Comparison of ENCODE assay signal across 8 mouse cellular contexts in the genomic region with DNA sequence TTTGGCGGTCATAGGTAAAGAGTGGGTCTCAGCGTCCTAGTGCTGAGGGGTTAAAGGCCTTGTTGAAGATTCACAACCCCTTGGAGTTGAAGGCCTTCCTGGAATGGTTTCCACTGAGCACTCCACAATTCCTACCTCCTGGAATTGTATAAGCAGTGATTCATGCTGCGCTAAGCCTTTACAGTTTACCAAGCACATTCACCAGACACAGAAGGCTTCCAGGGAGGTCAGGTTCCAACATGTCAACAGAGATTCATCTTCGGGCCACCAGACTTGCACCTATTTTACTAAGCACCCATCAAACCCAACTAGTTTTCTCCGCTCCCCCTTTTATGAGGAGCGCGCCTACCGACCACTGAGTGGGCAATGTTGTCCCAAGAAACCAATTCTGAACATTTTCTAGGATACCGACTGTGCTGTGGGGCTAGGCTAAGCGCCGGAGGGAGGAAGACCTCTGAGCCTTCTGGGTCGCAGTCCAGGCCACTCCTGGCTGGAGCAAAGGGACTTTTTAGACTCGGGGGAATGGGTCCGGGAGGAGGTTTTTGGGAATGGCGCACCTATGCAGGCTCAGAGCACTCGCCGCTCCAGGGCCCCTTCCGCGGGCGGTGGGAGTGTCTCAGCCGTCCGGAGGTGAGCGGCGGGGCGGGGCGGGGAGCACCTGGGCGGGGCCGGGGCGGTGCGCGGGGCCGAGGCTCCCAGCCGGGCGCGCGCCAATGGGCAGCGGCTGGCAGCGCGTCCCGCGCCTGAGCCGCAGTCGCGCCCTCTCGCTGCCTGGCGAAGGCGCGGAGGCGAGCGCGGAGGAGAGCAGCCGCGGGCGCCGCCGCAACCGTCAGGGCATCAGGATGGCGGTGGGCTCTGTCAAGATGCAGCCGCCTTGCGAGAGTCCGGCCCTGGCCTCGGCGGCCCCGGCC. TPM values are rescaled to one million over a fixed set of nuclear protein-coding genes. Genes with fewer than 3 reads are reported as not detected.
DNase-seq lines count a peak whose midpoint lies in the region; ATAC-seq and TF ChIP-seq lines count a peak whose summit lies in the region.

No protein-coding gene starts in this region.

- H3K27me3 ChIP-seq in heart, embryonic 16.5 days (ENCODE audit: control insufficient read depth, insufficient read depth, low read length): peaks cover 2% of the 10 kb centered on the region; the same call in 1 of the 2 replicates
- H3K27me3 ChIP-seq in lung, postnatal 0 days (replicated peaks; ENCODE audit: insufficient read depth, low read length): no peaks in the 10 kb centered on the region

- H3K36me3 ChIP-seq in heart, embryonic 16.5 days (ENCODE audit: control insufficient read depth, insufficient read depth): no peaks in the 10 kb centered on the region
- no peaks in the 10 kb centered on the region for H3K36me3 ChIP-seq in lung, postnatal 0 days (ENCODE audit: insufficient read depth, low read length)

- peak overlapping the region; percentile 79 for H3K9ac ChIP-seq in heart, embryonic 16.5 days (ENCODE audit: low read length)
- H3K9ac ChIP-seq in lung, postnatal 0 days (replicated peaks; ENCODE audit: low read depth): peak overlapping the region; percentile 58

- TF ChIP-seq CTCF in lung, postnatal 0 days (IDR thresholded peaks at IDR 0.05): peak; percentile 32

- H3K4me1 ChIP-seq in heart, embryonic 16.5 days (ENCODE audit: control insufficient read depth, insufficient read depth, low read length): peaks cover 7% of the 10 kb centered on the region; the same call in 1 of the 2 replicates
- peaks cover 4% of the 10 kb centered on the region; the same call in 1 of the 2 replicates for H3K4me1 ChIP-seq in lung, postnatal 0 days (ENCODE audit: insufficient read depth, low read depth, low read length)

- no peak for TF ChIP-seq EP300 in lung, postnatal 0 days (IDR thresholded peaks at IDR 0.05)

- peak; percentile 55 for DNase-seq in urinary bladder, postnatal 25 days (ENCODE audit: low spot score)
- DNase-seq in urinary bladder, postnatal 10 days (ENCODE audit: low spot score): no peak
- DNase-seq in embryo, embryonic 11 days: peak; percentile 79
- DNase-seq in kidney, postnatal 36 days: peak; percentile 8 to 70
- DNase-seq in lung, postnatal 0 days (ENCODE audit: low spot score): peak; percentile 82
- peak; percentile 37 to 39 for DNase-seq in right cerebral cortex, postnatal 36 days (ENCODE audit: low spot score in 2 of 2)

- H3K9me3 ChIP-seq in heart, embryonic 16.5 days (replicated peaks; ENCODE audit: control insufficient read depth, low read length): no peaks in the 10 kb centered on the region
- no peaks in the 10 kb centered on the region for H3K9me3 ChIP-seq in lung, postnatal 0 days (ENCODE audit: low read length)

- WGBS in heart, embryonic 16.5 days: 6% methylated on average over 53 of the region's 64 CpGs
- WGBS in lung, postnatal 0 days: 7% methylated on average over 45 of the region's 64 CpGs

- ATAC-seq in heart, embryonic 16.5 days (replicated peaks; ENCODE audit: extremely low read depth, insufficient read depth, low FRiP score): peak; percentile 88
- ATAC-seq in lung, postnatal 0 days: peak; percentile 96
- ATAC-seq in megakaryocyte-erythroid progenitor cell, adult 5-6 weeks (replicated peaks; ENCODE audit: low FRiP score, low TSS enrichment, poor library complexity, severe bottlenecking): no peak; the same call in 1 of the 2 replicates

- peak overlapping the region; percentile 99 for H3K4me2 ChIP-seq in heart, embryonic 16.5 days (ENCODE audit: low read depth, low read length)
- peak overlapping the region; percentile 89 for H3K4me2 ChIP-seq in lung, postnatal 0 days (replicated peaks; ENCODE audit: low read depth, low read length)

- peak overlapping the region; percentile 37 for H3K27ac ChIP-seq in heart, embryonic 16.5 days (ENCODE audit: low read length)
- peak overlapping the region; percentile 85 for H3K27ac ChIP-seq in lung, postnatal 0 days (ENCODE audit: low read length)

- H3K4me3 ChIP-seq in heart, embryonic 16.5 days (ENCODE audit: low read length): peak overlapping the region; percentile 76
- peak overlapping the region; percentile 67 for H3K4me3 ChIP-seq in lung, postnatal 0 days (ENCODE audit: low read depth, low read length)

RNA-seq across cellular contexts. Expression of gene Rapgef5, which starts 17.2 kb away (rescaled TPM):
- 15.2 and 16.6 TPM in 2 replicates for polyA plus RNA-seq in heart, embryonic 16.5 days (2015; fragmentation: Nextera tagmentation; extraction: Ambion mirVana)
- 47.4 and 52.1 TPM in 2 replicates for polyA plus RNA-seq in lung, postnatal 0 days (2015; fragmentation: Nextera tagmentation; extraction: Ambion mirVana)
- total RNA-seq in megakaryocyte-erythroid progenitor cell, adult 5-6 weeks (2014; fragmentation: Nextera tagmentation): 0.94 TPM in 1 of 2 replicates, not detected in the other
- 0.19 and 0.66 TPM in 2 replicates for total RNA-seq in megakaryocyte-erythroid progenitor cell, adult 5-6 weeks (2017)
